Mouse (Mus musculus): ENCODE measurements around the gene Atp5h.

DNA sequence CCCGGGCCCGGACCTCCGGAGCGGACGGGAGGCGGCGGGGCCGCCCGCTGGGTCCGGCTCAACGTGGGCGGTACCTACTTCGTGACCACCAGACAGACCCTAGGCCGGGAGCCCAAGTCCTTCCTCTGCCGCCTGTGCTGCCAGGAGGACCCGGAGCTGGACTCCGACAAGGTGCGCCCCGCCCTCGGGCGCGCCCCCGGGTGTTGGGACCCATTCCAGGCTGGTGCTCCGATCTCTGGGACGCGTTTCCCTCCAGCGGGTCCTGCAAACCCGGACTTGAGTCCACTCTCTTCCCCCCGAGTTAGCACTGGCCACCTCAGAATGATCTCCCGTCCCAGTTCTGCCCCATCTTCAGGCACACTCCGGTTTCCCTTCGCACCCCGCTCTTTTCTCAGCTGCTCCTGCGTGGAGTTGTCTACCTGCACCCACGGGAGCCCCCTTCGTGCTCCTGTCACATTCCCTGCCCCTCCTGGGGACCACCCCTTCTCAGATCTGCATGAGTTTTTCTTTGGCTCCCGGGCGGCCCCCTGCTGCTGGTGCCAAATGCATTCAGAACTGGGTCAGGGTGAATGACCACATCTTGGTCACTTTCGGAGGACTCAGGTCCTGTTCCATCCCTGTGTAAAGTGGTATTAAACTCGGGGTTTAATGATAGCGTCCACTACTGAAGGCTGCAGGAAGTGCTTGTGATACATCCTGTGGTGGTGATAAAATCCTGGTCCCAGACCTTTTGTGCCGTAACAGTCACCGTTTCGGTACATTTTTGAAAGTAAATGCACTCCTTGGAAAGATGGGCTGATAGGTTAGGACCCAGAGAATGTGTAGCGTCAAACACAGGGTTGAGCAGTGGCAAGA is 801 bp upstream of the Atp5h start:
- no peak for TF ChIP-seq CTCF (IDR thresholded peaks at IDR 0.05; ENCODE audit: low read depth)
- no peak for TF ChIP-seq EP300 (IDR thresholded peaks at IDR 0.05; ENCODE audit: low read depth)
